Mouse (Mus musculus): ENCODE results near the gene Trappc6b. TPM values are rescaled to one million over a fixed set of nuclear protein-coding genes. Genes with fewer than 3 reads are reported as not detected.

Trappc6b gene
- total and polyA plus RNA-seq, 3 experiments: 45.9 to 75.3 TPM; not detected in 1

DNA sequence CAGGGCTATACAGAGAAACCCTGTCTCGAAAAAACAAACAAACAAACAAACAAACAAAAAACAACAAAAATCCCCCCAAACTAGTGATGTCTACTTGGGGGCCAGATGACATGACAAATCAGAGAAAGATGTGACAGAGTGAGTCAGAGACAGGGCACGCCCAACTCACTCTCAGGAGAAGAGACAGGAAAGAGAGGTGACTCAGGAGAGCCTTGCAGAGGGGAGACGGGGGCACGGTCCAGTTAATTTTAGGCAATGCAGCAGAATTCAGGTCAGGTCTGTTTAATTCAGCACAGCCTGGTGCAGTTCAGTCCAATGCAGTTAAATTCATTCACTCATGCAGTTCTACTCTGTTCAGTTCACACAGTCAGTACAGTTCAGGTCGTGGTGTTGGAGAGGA, 24.9 kb upstream of the Trappc6b start:
- 0 out of 4 replicates have a peak, but pooled peaks cover 0 to 5% of the 10 kb centered on the region in 2 experiments for H3K4me1 ChIP-seq (ENCODE audit: control insufficient read depth in 1 of 2, insufficient read depth in 2 of 2, low read length in 2 of 2)
- H3K36me3 ChIP-seq (ENCODE audit: control insufficient read depth in 1 of 2, insufficient read depth in 2 of 2, low read length in 2 of 2): no peaks in the 10 kb centered on the region
- no peak overlapping the region for H3K27ac ChIP-seq (ENCODE audit: control insufficient read depth, low read depth, low read length)
- no peak for DNase-seq (ENCODE audit: low read depth, low spot score)
- H3K9ac ChIP-seq (ENCODE audit: control insufficient read depth, low read depth, low read length, poor library complexity, severe bottlenecking): no peak overlapping the region
- no peak overlapping the region for H3K4me3 ChIP-seq (ENCODE audit: control insufficient read depth in 1 of 2, insufficient read depth in 1 of 2, low read depth in 2 of 2, low read length in 2 of 2)
- no peaks in the 10 kb centered on the region for H3K79me2 ChIP-seq (ENCODE audit: control insufficient read depth, insufficient read depth, low read length, poor library complexity)
- no peaks in the 10 kb centered on the region for H3K9me3 ChIP-seq (replicated peaks; ENCODE audit: insufficient read depth, low read length)
- no peak for TF ChIP-seq MXI1 (IDR thresholded peaks at IDR 0.05; ENCODE audit: low read depth, low read length)
- no peak for TF ChIP-seq SMC3 (IDR thresholded peaks at IDR 0.05; ENCODE audit: low read depth, low read length)
- TF ChIP-seq MAFK (IDR thresholded peaks at IDR 0.05; ENCODE audit: borderline replicate concordance, low read depth, low read length): no peak
- no peak for TF ChIP-seq CHD1 (IDR thresholded peaks at IDR 0.05; ENCODE audit: low read depth, low read length)
- no peak for TF ChIP-seq TBP (IDR thresholded peaks at IDR 0.05; ENCODE audit: low read depth, low read length)
- no peak for TF ChIP-seq TCF12 (IDR thresholded peaks at IDR 0.05; ENCODE audit: low read depth, low read length)
- TF ChIP-seq NELFE (IDR thresholded peaks at IDR 0.05; ENCODE audit: low read depth, low read length): no peak
- TF ChIP-seq ZNF384 (IDR thresholded peaks at IDR 0.05; ENCODE audit: low read depth, low read length): no peak
- H3K27me3 ChIP-seq (ENCODE audit: control insufficient read depth in 1 of 2, insufficient read depth in 2 of 2, low read length in 2 of 2): no peaks in the 10 kb centered on the region

DNA sequence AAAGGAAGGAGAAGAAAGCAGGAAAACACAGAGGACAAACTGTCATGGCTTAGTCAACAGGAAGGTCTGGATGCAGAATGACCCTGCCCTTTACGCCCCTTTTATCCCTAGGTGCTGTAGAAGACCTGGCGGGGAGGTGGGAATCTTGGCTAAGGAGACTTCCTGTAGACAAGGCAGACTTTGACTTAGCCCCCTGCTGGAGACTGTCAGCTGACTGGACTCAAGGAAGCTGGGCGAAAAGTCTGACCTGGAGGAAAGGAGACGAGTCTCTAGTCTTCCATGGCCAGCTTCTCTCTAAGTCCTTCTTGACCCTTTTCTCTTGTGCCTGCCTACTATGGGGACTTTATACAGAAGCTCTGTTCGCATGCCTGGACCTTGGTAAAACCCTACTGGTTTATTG, 23.2 kb upstream of the Trappc6b start:
- Histone ChIP-seq H3K27ac (ENCODE audit: control insufficient read depth, low read depth, low read length) (no peak overlapping the region), H3K79me2 (ENCODE audit: control insufficient read depth, insufficient read depth, low read length, poor library complexity) (no peaks in the 10 kb centered on the region), H3K27me3 (ENCODE audit: control insufficient read depth in 1 of 2, insufficient read depth in 2 of 2, low read length in 2 of 2) (no peaks in the 10 kb centered on the region), H3K4me1 (ENCODE audit: control insufficient read depth in 1 of 2, insufficient read depth in 2 of 2, low read length in 2 of 2) (0 out of 4 replicates have a peak, but pooled peaks cover 0 to 5% of the 10 kb centered on the region in 2 experiments), H3K9ac (ENCODE audit: control insufficient read depth, low read depth, low read length, poor library complexity, severe bottlenecking) (no peak overlapping the region), H3K36me3 (ENCODE audit: control insufficient read depth in 1 of 2, insufficient read depth in 2 of 2, low read length in 2 of 2) (no peaks in the 10 kb centered on the region), H3K4me3 (ENCODE audit: control insufficient read depth in 1 of 2, insufficient read depth in 1 of 2, low read depth in 2 of 2, low read length in 2 of 2) (no peak overlapping the region), H3K9me3 (replicated peaks; ENCODE audit: insufficient read depth, low read length) (no peaks in the 10 kb centered on the region)
- no peak for TF ChIP-seq JUND (IDR thresholded peaks at IDR 0.05; ENCODE audit: low read depth, low read length)
- no peak for TF ChIP-seq RAD21 (IDR thresholded peaks at IDR 0.05; ENCODE audit: low read depth, low read length)
- TF ChIP-seq ELF1 (IDR thresholded peaks at IDR 0.05; ENCODE audit: low read depth, low read length): no peak
- no peak for TF ChIP-seq E2F4 (IDR thresholded peaks at IDR 0.05; ENCODE audit: borderline replicate concordance, low read depth, low read length)
- no peak for TF ChIP-seq CTCF (IDR thresholded peaks at IDR 0.05 in 2 of 3, conservative IDR thresholded peaks at IDR 0.05 in 1 of 3; ENCODE audit: control insufficient read depth in 1 of 3, insufficient read depth in 1 of 3, low read depth in 2 of 3, low read length in 3 of 3, poor library complexity in 1 of 3, severe bottlenecking in 1 of 3)
- no peak for TF ChIP-seq TCF12 (IDR thresholded peaks at IDR 0.05; ENCODE audit: low read depth, low read length)
- no peak for TF ChIP-seq BHLHE40 (IDR thresholded peaks at IDR 0.05; ENCODE audit: borderline replicate concordance, low read depth, low read length)
- TF ChIP-seq TBP (IDR thresholded peaks at IDR 0.05; ENCODE audit: low read depth, low read length): no peak
- TF ChIP-seq POLR2A (IDR thresholded peaks at IDR 0.05; ENCODE audit: control insufficient read depth in 1 of 2, insufficient read depth in 1 of 2, low read depth in 1 of 2, low read length in 2 of 2, poor library complexity in 1 of 2): no peak
- TF ChIP-seq CHD1 (IDR thresholded peaks at IDR 0.05; ENCODE audit: low read depth, low read length): no peak
- no peak for TF ChIP-seq MAFK (IDR thresholded peaks at IDR 0.05; ENCODE audit: borderline replicate concordance, low read depth, low read length)
- no peak for TF ChIP-seq CHD2 (IDR thresholded peaks at IDR 0.05; ENCODE audit: low read length)
- TF ChIP-seq NRF1 (IDR thresholded peaks at IDR 0.05; ENCODE audit: insufficient read depth, low read depth, low read length, poor library complexity, severe bottlenecking): no peak
- no peak for TF ChIP-seq ZC3H11A (IDR thresholded peaks at IDR 0.05; ENCODE audit: low read depth, low read length)
- no peak for DNase-seq (ENCODE audit: low read depth, low spot score)
